Mouse (Mus musculus): Measurements from ENCODE around the gene Nmt1. TPM values are rescaled to one million over a fixed set of nuclear protein-coding genes. Genes with fewer than 3 reads are reported as not detected.

Gene Nmt1
- polyA plus RNA-seq, 1 experiment from 2014 or later = 68.5 TPM

- Histone ChIP-seq H3K9me3 (no peaks in the 10 kb centered on the region), H3K4me3 (peak overlapping the region; percentile 72), H3K9ac (peak overlapping the region; percentile 81), H3K36me3 (no peaks in the 10 kb centered on the region), H3K27ac (peak overlapping the region; percentile 93), H3K4me1 (peaks cover 38% of the 10 kb centered on the region), H3K27me3 (peaks cover 10% of the 10 kb centered on the region), H3K4me2 (peak overlapping the region; percentile 90)
- WGBS = 84% methylated on average over 11 of the region's 11 CpGs
- ATAC-seq (ENCODE audit: insufficient number of reproducible peaks, insufficient read depth, low FRiP score, low TSS enrichment, low read depth) = no peak
Measured at GRCm38 (mm10) chr11:103114270-103114943, 86.4 kb downstream of the Nmt1 start.

DNA sequence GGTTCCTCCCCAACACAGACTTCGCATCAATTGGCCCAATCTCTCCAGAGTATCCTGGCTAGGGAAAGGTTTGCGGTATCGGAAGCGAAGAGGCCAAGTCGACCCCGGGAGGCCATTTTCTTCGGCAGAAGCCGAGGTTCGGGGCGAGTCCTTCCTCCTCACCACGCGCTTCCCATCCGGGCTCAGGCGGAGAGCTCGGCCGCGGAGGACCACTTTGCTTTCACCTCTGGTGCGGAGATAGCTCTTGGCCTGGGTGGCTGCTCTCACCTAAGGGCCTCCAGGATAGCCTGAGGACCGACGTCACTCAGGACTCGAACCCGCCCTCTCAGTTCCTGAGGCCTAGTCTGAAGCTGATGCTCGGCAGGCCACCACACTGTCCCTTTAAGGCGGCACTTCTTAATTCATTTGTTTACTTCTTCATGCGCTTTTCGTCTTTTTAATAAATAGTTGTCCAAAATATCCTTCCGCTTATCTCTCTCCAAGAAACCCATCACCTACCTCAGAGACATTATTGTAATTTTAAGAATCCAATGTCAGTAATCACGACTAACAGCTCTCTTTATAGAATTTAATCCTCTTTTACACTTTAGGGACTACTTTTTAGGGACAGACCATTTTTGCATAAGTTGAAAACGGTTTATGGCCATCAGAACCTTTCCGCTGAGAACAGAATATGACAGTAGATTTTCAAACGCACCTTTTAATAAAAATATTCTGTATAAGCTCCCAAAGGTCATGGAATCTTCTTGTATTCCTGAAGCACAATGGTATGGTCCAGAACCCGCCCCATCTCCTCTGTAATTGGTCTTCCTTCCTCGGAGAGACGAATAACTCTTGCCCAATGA, 87.4 kb downstream of the Nmt1 start:
- peak; percentile 48; the same call in 1 of the 2 replicates for ATAC-seq (ENCODE audit: insufficient number of reproducible peaks, insufficient read depth, low FRiP score, low TSS enrichment, low read depth)
- Histone ChIP-seq H3K9me3 (no peaks in the 10 kb centered on the region), H3K9ac (peak overlapping the region; percentile 81), H3K27me3 (peaks cover 10% of the 10 kb centered on the region), H3K36me3 (no peaks in the 10 kb centered on the region), H3K4me1 (peaks cover 38% of the 10 kb centered on the region), H3K27ac (peak overlapping the region; percentile 93), H3K4me3 (peak overlapping the region; percentile 72), H3K4me2 (peak overlapping the region; percentile 90)
- WGBS = 2% methylated on average over 34 of the region's 34 CpGs

- Histone ChIP-seq H3K9ac (peak within 1 kb of the TSS; percentile 83), H3K27me3 (peaks cover 10% of the 10 kb centered on the region), H3K9me3 (no peaks in the 10 kb centered on the region), H3K4me1 (peaks cover 36% of the 10 kb centered on the region), H3K36me3 (no peaks in the 10 kb centered on the region), H3K4me2 (peak within 1 kb of the TSS; percentile 90), H3K4me3 (peak within 1 kb of the TSS; percentile 72), H3K27ac (peak within 1 kb of the TSS; percentile 93)
- ATAC-seq (ENCODE audit: insufficient number of reproducible peaks, insufficient read depth, low FRiP score, low TSS enrichment, low read depth) = peak; percentile 93
- WGBS = under 1% methylated on average over 53 of the region's 53 CpGs
Measured at GRCm38 (mm10) chr11:103116008-103116818, 88.2 kb downstream of the Nmt1 start, which contains the start of gene Hexim1. Hexim1 (plus strand) TSS chr11:103116231.

DNA sequence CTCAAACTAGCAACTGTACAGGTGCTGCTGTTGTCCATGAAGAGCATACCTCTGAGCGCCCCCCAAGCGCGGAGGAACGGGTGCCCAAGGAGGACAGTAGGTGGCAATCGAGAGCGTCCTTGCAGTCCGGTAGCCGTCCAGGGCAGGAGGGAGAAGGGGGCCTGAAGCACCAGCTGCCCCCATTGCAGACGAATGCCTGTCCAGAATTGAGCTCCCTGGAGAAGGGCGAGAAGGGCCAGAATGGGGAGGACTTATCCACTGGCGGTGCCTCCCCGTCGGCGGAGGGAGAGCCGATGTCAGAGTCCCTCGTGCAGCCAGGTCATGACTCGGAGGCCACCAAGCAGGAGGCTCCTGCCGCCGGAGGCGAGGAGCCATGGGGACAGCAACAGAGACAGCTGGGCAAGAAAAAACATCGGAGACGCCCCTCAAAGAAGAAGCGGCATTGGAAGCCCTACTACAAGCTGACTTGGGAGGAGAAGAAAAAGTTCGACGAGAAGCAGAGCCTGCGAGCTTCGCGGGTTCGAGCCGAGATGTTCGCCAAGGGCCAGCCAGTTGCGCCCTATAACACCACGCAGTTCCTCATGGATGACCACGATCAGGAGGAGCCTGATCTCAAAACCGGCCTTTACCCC, 89.1 kb downstream of the Nmt1 start:
- H3K4me1 ChIP-seq = peaks cover 28% of the 10 kb centered on the region
- peak overlapping the region; percentile 85 for H3K27ac ChIP-seq
- H3K4me3 ChIP-seq = peak overlapping the region; percentile 72
- peak overlapping the region; percentile 83 for H3K9ac ChIP-seq
- H3K4me2 ChIP-seq = peak overlapping the region; percentile 90
- H3K9me3 ChIP-seq = no peaks in the 10 kb centered on the region
- WGBS = under 1% methylated on average over 35 of the region's 35 CpGs
- no peaks in the 10 kb centered on the region for H3K36me3 ChIP-seq
- peaks cover 10% of the 10 kb centered on the region for H3K27me3 ChIP-seq
- no peak for ATAC-seq (ENCODE audit: insufficient number of reproducible peaks, insufficient read depth, low FRiP score, low TSS enrichment, low read depth)

DNA sequence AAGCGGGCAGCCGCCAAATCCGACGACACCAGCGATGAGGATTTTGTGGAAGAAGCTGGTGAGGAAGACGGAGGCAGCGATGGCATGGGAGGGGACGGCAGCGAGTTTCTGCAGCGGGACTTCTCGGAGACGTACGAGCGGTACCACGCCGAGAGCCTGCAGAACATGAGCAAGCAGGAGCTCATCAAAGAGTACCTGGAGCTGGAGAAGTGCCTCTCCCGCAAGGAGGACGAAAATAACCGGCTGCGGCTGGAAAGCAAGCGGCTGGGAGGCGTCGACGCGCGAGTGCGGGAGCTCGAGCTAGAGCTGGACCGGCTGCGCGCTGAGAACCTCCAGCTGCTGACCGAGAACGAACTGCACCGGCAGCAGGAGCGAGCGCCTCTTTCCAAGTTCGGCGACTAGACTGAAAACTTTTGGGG, 89.6 kb downstream of the Nmt1 start:
- under 1% methylated on average over 38 of the region's 38 CpGs for WGBS
- peak overlapping the region; percentile 72 for H3K4me3 ChIP-seq
- peak overlapping the region; percentile 90 for H3K4me2 ChIP-seq
- H3K9ac ChIP-seq = peak overlapping the region; percentile 83
- peak overlapping the region; percentile 85 for H3K27ac ChIP-seq
- H3K27me3 ChIP-seq = peaks cover 6% of the 10 kb centered on the region
- no peak for ATAC-seq (ENCODE audit: insufficient number of reproducible peaks, insufficient read depth, low FRiP score, low TSS enrichment, low read depth)
- peaks cover 22% of the 10 kb centered on the region for H3K4me1 ChIP-seq
- H3K36me3 ChIP-seq = no peaks in the 10 kb centered on the region
- H3K9me3 ChIP-seq = no peaks in the 10 kb centered on the region

Small RNAs within 50 kb of the gene (microRNA-seq; reads per million reads assigned to microRNA genes)
- gene Mir6931 = not detected

Other genes starting within 250 kb of the Nmt1 start
- gene Gjc1, start 208.5 kb upstream of the Nmt1 start, polyA plus RNA-seq (2015; fragmentation: Nextera tagmentation; extraction: Ambion mirVana) = 75.7 and 81.9 TPM in 2 replicates
- not detected in 2 replicates for gene Higd1b, start 192.3 kb upstream of the Nmt1 start, polyA plus RNA-seq (2015; fragmentation: Nextera tagmentation; extraction: Ambion mirVana)
- gene Eftud2, start 147.2 kb upstream of the Nmt1 start, polyA plus RNA-seq (2015; fragmentation: Nextera tagmentation; extraction: Ambion mirVana) = 189 and 196 TPM in 2 replicates
- 0.79 and 1.2 TPM in 2 replicates for gene Ccdc103, start 147.0 kb upstream of the Nmt1 start, polyA plus RNA-seq (2015; fragmentation: Nextera tagmentation; extraction: Ambion mirVana)
- gene Fam187a, start 143.0 kb upstream of the Nmt1 start, polyA plus RNA-seq (2015; fragmentation: Nextera tagmentation; extraction: Ambion mirVana) = not detected in 2 replicates
- 0.10 and 0.39 TPM in 2 replicates for gene Gfap, start 127.3 kb upstream of the Nmt1 start, polyA plus RNA-seq (2015; fragmentation: Nextera tagmentation; extraction: Ambion mirVana)
- gene Kif18b, start 103.1 kb upstream of the Nmt1 start, polyA plus RNA-seq (2015; fragmentation: Nextera tagmentation; extraction: Ambion mirVana) = 11.0 and 12.8 TPM in 2 replicates
- gene C1ql1, start 81.5 kb upstream of the Nmt1 start, polyA plus RNA-seq (2015; fragmentation: Nextera tagmentation; extraction: Ambion mirVana) = 3.4 TPM in 2 replicates
- gene Dcakd, start 143 bp downstream of the Nmt1 start, polyA plus RNA-seq (2015; fragmentation: Nextera tagmentation; extraction: Ambion mirVana) = 189 and 192 TPM in 2 replicates
- gene Plcd3, start 73.5 kb downstream of the Nmt1 start, polyA plus RNA-seq (2015; fragmentation: Nextera tagmentation; extraction: Ambion mirVana) = 5.3 and 7.2 TPM in 2 replicates
- gene Acbd4, start 73.5 kb downstream of the Nmt1 start, polyA plus RNA-seq (2015; fragmentation: Nextera tagmentation; extraction: Ambion mirVana) = 16.6 and 17.4 TPM in 2 replicates
- 5.2 and 6.9 TPM in 2 replicates for gene Hexim1, start 88.0 kb downstream of the Nmt1 start, polyA plus RNA-seq (2015; fragmentation: Nextera tagmentation; extraction: Ambion mirVana)
- gene Hexim2, start 104.2 kb downstream of the Nmt1 start, polyA plus RNA-seq (2015; fragmentation: Nextera tagmentation; extraction: Ambion mirVana) = 15.0 and 16.2 TPM in 2 replicates
- gene Fmnl1, start 142.9 kb downstream of the Nmt1 start, polyA plus RNA-seq (2015; fragmentation: Nextera tagmentation; extraction: Ambion mirVana) = 1.7 and 2.4 TPM in 2 replicates
- gene 1700023F06Rik, start 180.4 kb downstream of the Nmt1 start, polyA plus RNA-seq (2015; fragmentation: Nextera tagmentation; extraction: Ambion mirVana) = 1.4 and 2.2 TPM in 2 replicates
- gene Spata32, start 190.2 kb downstream of the Nmt1 start, polyA plus RNA-seq (2015; fragmentation: Nextera tagmentation; extraction: Ambion mirVana) = not detected in 2 replicates
- gene Map3k14, start 239.3 kb downstream of the Nmt1 start, polyA plus RNA-seq (2015; fragmentation: Nextera tagmentation; extraction: Ambion mirVana) = 4.4 and 5.5 TPM in 2 replicates